ENCODE assay signal across 20 mouse cellular contexts in the genomic region with DNA sequence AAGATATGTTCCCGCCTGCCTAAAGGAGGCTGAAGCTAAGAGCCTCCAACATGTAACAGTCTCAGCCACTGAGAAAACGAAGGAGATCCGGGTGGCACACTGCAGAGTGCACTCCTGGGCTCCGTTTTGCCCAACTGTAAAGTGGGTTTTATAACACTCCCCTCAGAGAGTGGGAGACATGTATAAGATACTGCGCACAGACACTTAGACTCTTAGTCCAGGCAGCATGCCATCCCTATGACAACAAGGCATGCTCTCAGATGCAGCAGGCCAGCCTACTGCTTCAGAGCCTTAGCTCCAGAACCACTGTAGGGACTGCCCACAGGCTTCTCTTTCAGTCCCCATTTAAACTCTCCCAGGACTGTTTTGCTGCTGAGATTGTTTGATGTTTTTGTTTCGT. TPM values are rescaled to one million over a fixed set of nuclear protein-coding genes. Genes with fewer than 3 reads are reported as not detected.
"Had no signal": no experiment of that assay in that cellular context is flagged by ENCODE, and none has a peak within 500 bp of the region (broad histone marks: within the 10 kb centered on the region; RNA-seq: fewer than 3 reads in every experiment).

No protein-coding gene starts in this region.

- H3K4me3 ChIP-seq: kidney, embryonic 15.5 days; limb, embryonic 13.5 days; myocyte; neural tube, embryonic 12.5 days had no signal

- H3K36me3 ChIP-seq: kidney, embryonic 15.5 days; limb, embryonic 13.5 days; neural tube, embryonic 12.5 days had no signal

- H3K27ac ChIP-seq: kidney, embryonic 15.5 days; limb, embryonic 13.5 days; liver, embryonic 14.5 days; neural tube, embryonic 12.5 days had no signal

- H3K4me2 ChIP-seq: kidney, embryonic 15.5 days; limb, embryonic 13.5 days; neural tube, embryonic 12.5 days had no signal

- H3K27me3 ChIP-seq: kidney, embryonic 15.5 days; limb, embryonic 13.5 days; neural tube, embryonic 12.5 days had no signal

- H3K9me3 ChIP-seq: kidney, embryonic 15.5 days; limb, embryonic 13.5 days; neural tube, embryonic 12.5 days had no signal

- H3K9ac ChIP-seq: kidney, embryonic 15.5 days; limb, embryonic 13.5 days; liver, embryonic 14.5 days; neural tube, embryonic 12.5 days had no signal

- DNase-seq: kidney, adult 2 months; kidney, postnatal 14 days; layer of hippocampus, adult 9-11 months; layer of hippocampus, postnatal 36 days; lung, adult 18-20 months; right cerebral cortex, postnatal 4 days; spleen, adult 18-20 months; thymus, adult 18-20 months; thymus, postnatal 14 days had no signal

RNA-seq across cellular contexts. Expression of a gene that starts 9.4 kb away (rescaled TPM):
- total RNA-seq: layer of hippocampus, postnatal 36 days; left cerebral cortex, postnatal 36 days; liver, adult 2 months; megakaryocyte-erythroid progenitor cell, adult 5-6 weeks had no signal
- polyA plus RNA-seq: kidney, embryonic 15.5 days; large intestine, adult 2 months; limb, embryonic 13.5 days; liver, adult 2 months; liver, embryonic 14.5 days; lung, embryonic 16.5 days; myocyte; neural tube, embryonic 12.5 days; stomach, embryonic 14.5 days had no signal

RNA-seq across cellular contexts. Expression of a gene that starts 12.2 kb away (rescaled TPM):
- total RNA-seq: megakaryocyte-erythroid progenitor cell, adult 5-6 weeks had no signal

RNA-seq across cellular contexts. Expression of a gene that starts 16.6 kb away (rescaled TPM):
- total RNA-seq: liver, adult 2 months had no signal
- polyA plus RNA-seq: kidney, adult 2 months; liver, adult 2 months had no signal
